In genomic region chr9:62932575-62933339, GRCm38 (mm10) we compare ENCODE assay signal across 12 mouse cellular contexts. TPM values are rescaled to one million over a fixed set of nuclear protein-coding genes. Genes with fewer than 3 reads are reported as not detected.
DNase-seq lines count a peak whose midpoint lies in the region; ATAC-seq and TF ChIP-seq lines count a peak whose summit lies in the region.
"Had no signal": no experiment of that assay in that cellular context is flagged by ENCODE, and none has a peak within 500 bp of the region (broad histone marks: within the 10 kb centered on the region; RNA-seq: fewer than 3 reads in every experiment).

No protein-coding gene starts in this region.

- H3K4me2 ChIP-seq in heart, embryonic 11.5 days: no peak overlapping the region
- no peak overlapping the region for H3K4me2 ChIP-seq in lung, postnatal 0 days (replicated peaks; ENCODE audit: low read depth, low read length)
- no peak overlapping the region for H3K4me2 ChIP-seq in hindbrain, embryonic 16.5 days (ENCODE audit: low read length)
- H3K4me2 ChIP-seq: limb, embryonic 12.5 days; midbrain, embryonic 15.5 days had no signal

- TF ChIP-seq EP300 in lung, postnatal 0 days (IDR thresholded peaks at IDR 0.05): no peak

- no peak for ATAC-seq in heart, embryonic 11.5 days (replicated peaks; ENCODE audit: insufficient number of reproducible peaks, low FRiP score, low TSS enrichment)
- no peak for ATAC-seq in lung, postnatal 0 days
- ATAC-seq in hindbrain, embryonic 16.5 days: no peak
- ATAC-seq: midbrain, embryonic 15.5 days had no signal

- DNase-seq in heart, postnatal 4 days: no peak
- no peak for DNase-seq in lung, postnatal 0 days (ENCODE audit: low spot score)
- no peak for DNase-seq in lung, postnatal 36 days
- peak; percentile 49 for DNase-seq in induced T-regulatory cell, adult 2 months (ENCODE audit: low read depth)
- peak; percentile 43 for DNase-seq in splenic B cell, adult 2 months (ENCODE audit: low read depth, low spot score)
- no peak for DNase-seq in cerebellum, postnatal 10 days
- DNase-seq: kidney, adult 9 months had no signal

- peak overlapping the region; percentile 59 for H3K27ac ChIP-seq in heart, embryonic 11.5 days (ENCODE audit: low read depth, low read length)
- peak overlapping the region; percentile 11; the same call in 1 of the 2 replicates for H3K27ac ChIP-seq in lung, postnatal 0 days (ENCODE audit: low read length)
- no peak overlapping the region for H3K27ac ChIP-seq in hindbrain, embryonic 16.5 days (ENCODE audit: low read depth, low read length)
- H3K27ac ChIP-seq: limb, embryonic 12.5 days; midbrain, embryonic 15.5 days had no signal

- peaks cover 29% of the 10 kb centered on the region for H3K4me1 ChIP-seq in heart, embryonic 11.5 days (ENCODE audit: control insufficient read depth, insufficient read depth, low read length)
- H3K4me1 ChIP-seq in lung, postnatal 0 days (ENCODE audit: insufficient read depth, low read depth, low read length): peaks cover 12% of the 10 kb centered on the region
- H3K4me1 ChIP-seq in hindbrain, embryonic 16.5 days (ENCODE audit: control insufficient read depth, insufficient read depth, low read depth, low read length): no peaks in the 10 kb centered on the region
- H3K4me1 ChIP-seq: midbrain, embryonic 15.5 days had no signal

- no peak overlapping the region for H3K4me3 ChIP-seq in heart, embryonic 11.5 days (ENCODE audit: low read depth, low read length)
- no peak overlapping the region for H3K4me3 ChIP-seq in lung, postnatal 0 days (ENCODE audit: low read depth, low read length)
- H3K4me3 ChIP-seq in hindbrain, embryonic 16.5 days (ENCODE audit: low read length): no peak overlapping the region
- H3K4me3 ChIP-seq: erythroblast, embryonic 14.5 days; limb, embryonic 12.5 days; midbrain, embryonic 15.5 days had no signal

- no peak overlapping the region for H3K9ac ChIP-seq in heart, embryonic 11.5 days (ENCODE audit: low read depth, low read length)
- no peak overlapping the region for H3K9ac ChIP-seq in lung, postnatal 0 days (replicated peaks; ENCODE audit: low read depth)
- H3K9ac ChIP-seq in hindbrain, embryonic 16.5 days (ENCODE audit: low read depth, low read length): no peak overlapping the region
- H3K9ac ChIP-seq: limb, embryonic 12.5 days; midbrain, embryonic 15.5 days had no signal

- TF ChIP-seq CTCF in lung, postnatal 0 days (IDR thresholded peaks at IDR 0.05): no peak

- 52% methylated on average over 4 of the region's 4 CpGs for WGBS in heart, embryonic 11.5 days (ENCODE audit: insufficient replicate concordance)
- WGBS in lung, postnatal 0 days: 37% methylated on average over 4 of the region's 4 CpGs
- WGBS in hindbrain, embryonic 16.5 days: 83% methylated on average over 4 of the region's 4 CpGs

- H3K36me3 ChIP-seq in heart, embryonic 11.5 days (ENCODE audit: control insufficient read depth, insufficient read depth, low read length): no peaks in the 10 kb centered on the region
- no peaks in the 10 kb centered on the region for H3K36me3 ChIP-seq in lung, postnatal 0 days (ENCODE audit: insufficient read depth, low read length)
- H3K36me3 ChIP-seq in splenic B cell, adult 2 months (ENCODE audit: control insufficient read depth, insufficient read depth, low read length, poor library complexity, severe bottlenecking): no peaks in the 10 kb centered on the region
- no peaks in the 10 kb centered on the region for H3K36me3 ChIP-seq in hindbrain, embryonic 16.5 days (ENCODE audit: control insufficient read depth, insufficient read depth, low read length)
- H3K36me3 ChIP-seq: midbrain, embryonic 15.5 days had no signal

- no peaks in the 10 kb centered on the region for H3K27me3 ChIP-seq in heart, embryonic 11.5 days (ENCODE audit: control insufficient read depth, insufficient read depth, low read length)
- no peaks in the 10 kb centered on the region for H3K27me3 ChIP-seq in lung, postnatal 0 days (replicated peaks; ENCODE audit: insufficient read depth, low read length)
- H3K27me3 ChIP-seq in splenic B cell, adult 2 months (ENCODE audit: control insufficient read depth, insufficient read depth, low read length, poor library complexity, severe bottlenecking): no peaks in the 10 kb centered on the region
- no peaks in the 10 kb centered on the region for H3K27me3 ChIP-seq in hindbrain, embryonic 16.5 days (replicated peaks; ENCODE audit: control insufficient read depth, insufficient read depth, low read length)
- H3K27me3 ChIP-seq: limb, embryonic 12.5 days; midbrain, embryonic 15.5 days had no signal

- no peaks in the 10 kb centered on the region for H3K9me3 ChIP-seq in heart, embryonic 11.5 days (replicated peaks; ENCODE audit: control insufficient read depth, low read length)
- no peaks in the 10 kb centered on the region for H3K9me3 ChIP-seq in lung, postnatal 0 days (ENCODE audit: low read length)
- no peaks in the 10 kb centered on the region for H3K9me3 ChIP-seq in hindbrain, embryonic 16.5 days (ENCODE audit: control insufficient read depth, low read length)
- H3K9me3 ChIP-seq: limb, embryonic 12.5 days; midbrain, embryonic 15.5 days had no signal

RNA-seq across cellular contexts. Expression of gene Pias1, which starts 55.0 kb away (rescaled TPM):
- 43.7 and 45.3 TPM in 2 replicates for polyA plus RNA-seq in heart, embryonic 11.5 days (2014; fragmentation: Nextera tagmentation; extraction: Ambion mirVana)
- 10 to 100 TPM; 26.3 to 30.5 TPM for total RNA-seq in heart, postnatal 4 days (2021)
- 58.1 and 59.6 TPM in 2 replicates for polyA plus RNA-seq in lung, postnatal 0 days (2015; fragmentation: Nextera tagmentation; extraction: Ambion mirVana)
- 53.6 and 57.2 TPM in 2 replicates for polyA plus RNA-seq in hindbrain, embryonic 16.5 days (2015; fragmentation: Nextera tagmentation; extraction: Ambion mirVana)

Comparison
In these comparisons a context has a peak if more than half of its experiments do, and no peak if none do; other contexts are left out.
1. DNase-seq: peak in induced T-regulatory cell, adult 2 months (single experiment) and splenic B cell, adult 2 months (single experiment); none in heart, postnatal 4 days (single experiment), lung, postnatal 0 days (single experiment), lung, postnatal 36 days (single experiment) and cerebellum, postnatal 10 days (0 of 2).